14 mouse cellular contexts compared by ENCODE assay signal in genomic region chr8:87474379-87474778, GRCm38 (mm10). TPM values are rescaled to one million over a fixed set of nuclear protein-coding genes. Genes with fewer than 3 reads are reported as not detected.
A peak's percentile ranks its signal among the peaks of the same experiment; 100 is the strongest.
DNase-seq lines count a peak whose midpoint lies in the region; ATAC-seq and TF ChIP-seq lines count a peak whose summit lies in the region.
"Had no signal": no experiment of that assay in that cellular context is flagged by ENCODE, and none has a peak within 500 bp of the region (broad histone marks: within the 10 kb centered on the region; RNA-seq: fewer than 3 reads in every experiment).

No protein-coding gene starts in this region.

- peak overlapping the region; percentile 95 for H3K4me2 ChIP-seq in neural tube, embryonic 12.5 days (replicated peaks)
- peak overlapping the region; percentile 91 for H3K4me2 ChIP-seq in midbrain, embryonic 12.5 days (replicated peaks)
- peak overlapping the region; percentile 98 for H3K4me2 ChIP-seq in neural tube, embryonic 15.5 days
- H3K4me2 ChIP-seq: embryonic facial prominence, embryonic 15.5 days had no signal

- peak; percentile 46 to 50 for DNase-seq in cerebellum, adult 2 months
- no peak for DNase-seq in cerebellum, postnatal 36 days
- DNase-seq in neural tube, embryonic 10.5 days (ENCODE audit: extremely low spot score, low spot score), result no peak
- DNase-seq in urinary bladder, postnatal 14 days (ENCODE audit: low spot score), result no peak
- no peak for DNase-seq in thymus, adult 18-20 months
- DNase-seq: adrenal gland, adult 2 months; gastrocnemius, adult 2 months; layer of hippocampus, postnatal 36 days; liver; lung, adult 18-20 months had no signal

- no peak for TF ChIP-seq CTCF in cerebellum, adult 2 months (IDR thresholded peaks at IDR 0.05; ENCODE audit: borderline replicate concordance, insufficient read depth, low read depth, low read length)

- no peak overlapping the region for H3K9ac ChIP-seq in neural tube, embryonic 12.5 days
- no peak overlapping the region for H3K9ac ChIP-seq in midbrain, embryonic 12.5 days (replicated peaks)
- H3K9ac ChIP-seq in neural tube, embryonic 15.5 days (replicated peaks), result no peak overlapping the region
- H3K9ac ChIP-seq: embryonic facial prominence, embryonic 15.5 days had no signal

- H3K9me3 ChIP-seq in neural tube, embryonic 12.5 days, result no peaks in the 10 kb centered on the region
- no peaks in the 10 kb centered on the region for H3K9me3 ChIP-seq in midbrain, embryonic 12.5 days
- no peaks in the 10 kb centered on the region for H3K9me3 ChIP-seq in neural tube, embryonic 15.5 days (replicated peaks)
- H3K9me3 ChIP-seq: embryonic facial prominence, embryonic 15.5 days had no signal

- peak overlapping the region; percentile 86 for H3K4me3 ChIP-seq in cerebellum, adult 2 months (replicated peaks; ENCODE audit: insufficient read depth, low read depth, low read length)
- H3K4me3 ChIP-seq in neural tube, embryonic 12.5 days, result no peak overlapping the region; the same call in 1 of the 2 replicates
- peak overlapping the region; percentile 68 for H3K4me3 ChIP-seq in midbrain, embryonic 12.5 days
- H3K4me3 ChIP-seq in neural tube, embryonic 15.5 days (replicated peaks), result peak overlapping the region; percentile 71

- no peaks in the 10 kb centered on the region for H3K36me3 ChIP-seq in neural tube, embryonic 12.5 days
- no peaks in the 10 kb centered on the region for H3K36me3 ChIP-seq in midbrain, embryonic 12.5 days
- H3K36me3 ChIP-seq in neural tube, embryonic 15.5 days, result no peaks in the 10 kb centered on the region
- H3K36me3 ChIP-seq: embryonic facial prominence, embryonic 15.5 days had no signal

- WGBS in cerebellum, adult 2 months, result 11% methylated on average over 8 of the region's 8 CpGs
- 71% methylated on average over 8 of the region's 8 CpGs for WGBS in neural tube, embryonic 12.5 days
- WGBS in midbrain, embryonic 12.5 days, result 51% methylated on average over 8 of the region's 8 CpGs
- 65% methylated on average over 8 of the region's 8 CpGs for WGBS in neural tube, embryonic 15.5 days

- no peaks in the 10 kb centered on the region for H3K27me3 ChIP-seq in cerebellum, adult 2 months (ENCODE audit: control insufficient read depth, insufficient read depth, low read length)
- H3K27me3 ChIP-seq in neural tube, embryonic 12.5 days (replicated peaks), result peaks cover 51% of the 10 kb centered on the region
- peaks cover 58% of the 10 kb centered on the region for H3K27me3 ChIP-seq in midbrain, embryonic 12.5 days
- peaks cover 45% of the 10 kb centered on the region for H3K27me3 ChIP-seq in neural tube, embryonic 15.5 days (replicated peaks)

- no peak for TF ChIP-seq POLR2A in cerebellum, adult 2 months (IDR thresholded peaks at IDR 0.05; ENCODE audit: borderline replicate concordance, insufficient read depth, low read length)

- peak overlapping the region; percentile 84 for H3K27ac ChIP-seq in cerebellum, adult 2 months (ENCODE audit: insufficient read depth, low read length)
- no peak overlapping the region for H3K27ac ChIP-seq in neural tube, embryonic 12.5 days
- H3K27ac ChIP-seq in midbrain, embryonic 12.5 days (replicated peaks), result no peak overlapping the region
- no peak overlapping the region for H3K27ac ChIP-seq in neural tube, embryonic 15.5 days (replicated peaks)
- H3K27ac ChIP-seq: embryonic facial prominence, embryonic 15.5 days; gastrocnemius, adult 2 months had no signal

- no peaks in the 10 kb centered on the region; the same call in 1 of the 2 replicates for H3K4me1 ChIP-seq in cerebellum, adult 2 months (ENCODE audit: control insufficient read depth, insufficient read depth, low read length)
- H3K4me1 ChIP-seq in neural tube, embryonic 12.5 days, result peaks cover 35% of the 10 kb centered on the region
- H3K4me1 ChIP-seq in midbrain, embryonic 12.5 days, result peaks cover 40% of the 10 kb centered on the region
- peaks cover 41% of the 10 kb centered on the region for H3K4me1 ChIP-seq in neural tube, embryonic 15.5 days

- no peak for ATAC-seq in neural tube, embryonic 12.5 days (ENCODE audit: low FRiP score, low read depth)
- no peak for ATAC-seq in midbrain, embryonic 12.5 days (ENCODE audit: low FRiP score, low read depth)
- no peak for ATAC-seq in neural tube, embryonic 15.5 days (ENCODE audit: low FRiP score)

RNA-seq across cellular contexts. Expression of gene Cbln1, which starts 2.0 kb away (rescaled TPM):
- 886 and 1,066 TPM in 2 replicates for polyA plus RNA-seq in cerebellum, adult 2 months (2012; rRNA removed)
- 14.1 and 14.7 TPM in 2 replicates for polyA plus RNA-seq in neural tube, embryonic 12.5 days (2016; fragmentation: Nextera tagmentation; extraction: Ambion mirVana)
- polyA plus RNA-seq in midbrain, embryonic 12.5 days (2016; fragmentation: Nextera tagmentation; extraction: Ambion mirVana), result 9.9 and 10.6 TPM in 2 replicates
- polyA plus RNA-seq in neural tube, embryonic 15.5 days (2015; fragmentation: Nextera tagmentation; extraction: Ambion mirVana), result 20.2 and 25.5 TPM in 2 replicates

Comparison
In these comparisons a context has a peak if more than half of its experiments do, and no peak if none do; other contexts are left out.
1. DNase-seq: peak in cerebellum, adult 2 months (2 of 2); none in cerebellum, postnatal 36 days (0 of 2), neural tube, embryonic 10.5 days (single experiment), urinary bladder, postnatal 14 days (single experiment) and thymus, adult 18-20 months (0 of 2).
2. RNA of gene Cbln1, which starts 2.0 kb away (polyA plus RNA-seq): 886 to 1,066 TPM in cerebellum, adult 2 months; 20.2 to 25.5 TPM in neural tube, embryonic 15.5 days, 14.1 to 14.7 TPM in neural tube, embryonic 12.5 days and 9.9 to 10.6 TPM in midbrain, embryonic 12.5 days; every median in the first group is over 10 times any median in the second.
3. Peak in every context shown above with its lines, with median percentiles within 50 percentile points of each other: H3K4me2 ChIP-seq.